Mouse (Mus musculus): ENCODE measurements around the gene Sptan1. TPM values are rescaled to one million over a fixed set of nuclear protein-coding genes. Genes with fewer than 3 reads are reported as not detected.

Gene Sptan1
- polyA plus RNA-seq, 1 experiment from 2014 or later, result 240 TPM

DNA sequence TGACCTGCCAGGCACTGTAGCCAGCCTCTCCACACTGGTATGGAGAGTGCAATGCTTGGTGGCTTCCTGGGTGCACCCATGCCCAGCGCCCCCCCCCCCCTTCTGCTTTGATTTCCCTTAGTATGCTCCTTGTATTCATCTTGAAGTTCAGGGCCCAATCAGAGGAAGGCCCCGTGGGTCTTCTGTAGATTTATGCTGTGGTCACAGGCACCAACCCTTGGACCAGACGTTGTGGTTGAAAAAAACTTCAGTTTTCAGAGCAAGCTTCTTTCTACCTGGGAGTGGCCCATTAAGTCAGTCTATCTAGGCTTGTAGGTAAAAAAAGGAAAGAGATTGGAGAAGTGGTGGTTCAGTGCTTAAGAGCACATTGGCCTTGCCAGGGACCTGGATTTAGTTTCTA, 98.4 kb downstream of the Sptan1 start:
- 9% methylated on average over 3 of the region's 3 CpGs for WGBS
- Histone ChIP-seq H3K27me3 (no peaks in the 10 kb centered on the region), H3K27ac (replicated peaks) (no peak overlapping the region), H3K9ac (no peak overlapping the region), H3K4me2 (peak overlapping the region; percentile 94), H3K4me3 (0 out of 2 replicates have a peak overlapping the region, but pooled peaks have one; percentile 52), H3K36me3 (peaks cover 3% of the 10 kb centered on the region), H3K4me1 (replicated peaks) (peaks cover 48% of the 10 kb centered on the region), H3K9me3 (no peaks in the 10 kb centered on the region)
- ATAC-seq (ENCODE audit: low FRiP score, low read depth), result no peak

DNA sequence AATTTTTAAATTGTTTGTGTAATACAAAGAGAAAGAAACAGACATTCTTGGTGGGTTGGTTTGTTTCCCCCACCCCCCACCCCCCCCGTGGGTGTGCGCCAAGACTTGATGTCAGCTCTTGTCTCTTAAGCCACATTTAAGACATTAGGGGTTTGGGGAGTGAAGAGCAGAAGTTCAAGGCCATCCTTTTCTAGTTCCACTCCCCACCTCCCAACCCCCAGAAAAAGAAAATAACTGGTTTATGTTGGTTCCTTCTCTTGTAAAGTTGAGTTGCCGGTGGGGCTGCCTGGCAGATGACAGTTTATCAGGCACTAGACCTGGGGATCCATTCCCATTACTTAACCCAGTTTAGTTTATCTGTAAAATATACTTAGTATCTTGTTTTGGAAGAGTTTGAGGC, 98.9 kb downstream of the Sptan1 start:
- no peaks in the 10 kb centered on the region for H3K9me3 ChIP-seq
- H3K27me3 ChIP-seq, result no peaks in the 10 kb centered on the region
- WGBS, result 50% methylated on average over 3 of the region's 3 CpGs
- no peak overlapping the region for H3K4me2 ChIP-seq
- H3K36me3 ChIP-seq, result peaks cover 8% of the 10 kb centered on the region
- H3K9ac ChIP-seq, result no peak overlapping the region
- no peak overlapping the region for H3K4me3 ChIP-seq
- ATAC-seq (ENCODE audit: low FRiP score, low read depth), result no peak
- H3K27ac ChIP-seq (replicated peaks), result no peak overlapping the region
- peaks cover 48% of the 10 kb centered on the region for H3K4me1 ChIP-seq (replicated peaks)

DNA sequence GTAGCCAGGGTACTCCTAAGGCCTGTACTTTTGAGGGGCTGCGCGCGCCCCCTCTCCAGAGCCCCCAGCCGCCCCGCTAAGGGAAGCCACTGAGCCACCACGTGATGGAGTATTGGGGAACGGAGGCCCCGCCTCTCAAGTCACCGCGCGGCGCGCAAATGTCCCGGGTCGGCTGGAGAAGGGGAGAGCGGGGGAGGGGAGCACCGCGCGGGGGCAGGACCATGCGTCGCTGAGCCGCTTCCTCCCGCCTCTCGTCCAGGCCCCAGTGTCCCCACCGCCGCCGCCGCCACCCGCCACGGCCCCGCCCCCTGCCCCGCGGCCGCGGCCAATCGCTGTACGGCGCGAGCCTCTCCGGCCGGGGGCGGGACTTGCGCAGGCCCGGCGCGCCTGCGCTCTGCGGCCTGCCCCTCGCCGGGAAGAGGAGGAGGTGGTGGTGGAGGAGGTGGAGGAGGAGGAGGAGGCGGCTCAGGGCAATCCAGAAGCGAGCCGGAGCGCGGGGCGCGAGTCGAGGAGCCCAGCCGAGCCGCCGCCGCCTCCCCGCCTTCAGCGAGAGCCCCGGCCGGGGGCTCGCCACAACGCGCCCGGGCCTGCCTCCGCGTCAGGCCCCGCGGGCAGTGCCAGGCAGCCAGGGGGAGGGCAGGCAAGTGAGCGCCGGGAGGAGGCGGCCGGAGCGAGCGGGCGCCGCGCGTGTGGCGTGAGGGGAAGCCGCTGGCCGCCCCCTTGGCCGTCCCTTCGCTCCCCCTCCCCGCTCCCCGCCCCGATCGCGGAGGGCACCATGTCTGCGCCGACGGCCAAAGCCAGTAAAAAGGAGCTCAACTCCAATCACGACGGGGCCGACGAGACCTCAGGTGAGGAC, 100.9 kb downstream of the Sptan1 start:
- H3K9me3 ChIP-seq, result no peaks in the 10 kb centered on the region
- 0% methylated on average over 17 of the region's 101 CpGs for WGBS
- H3K9ac ChIP-seq, result peak overlapping the region; percentile 98
- no peaks in the 10 kb centered on the region for H3K27me3 ChIP-seq
- peak; percentile 95 for ATAC-seq (ENCODE audit: low FRiP score, low read depth)
- peak overlapping the region; percentile 79 for H3K4me2 ChIP-seq
- peaks cover 23% of the 10 kb centered on the region for H3K36me3 ChIP-seq
- H3K4me1 ChIP-seq (replicated peaks), result peaks cover 46% of the 10 kb centered on the region
- H3K27ac ChIP-seq (replicated peaks), result peak overlapping the region; percentile 99
- H3K4me3 ChIP-seq, result peak overlapping the region; percentile 100

DNA sequence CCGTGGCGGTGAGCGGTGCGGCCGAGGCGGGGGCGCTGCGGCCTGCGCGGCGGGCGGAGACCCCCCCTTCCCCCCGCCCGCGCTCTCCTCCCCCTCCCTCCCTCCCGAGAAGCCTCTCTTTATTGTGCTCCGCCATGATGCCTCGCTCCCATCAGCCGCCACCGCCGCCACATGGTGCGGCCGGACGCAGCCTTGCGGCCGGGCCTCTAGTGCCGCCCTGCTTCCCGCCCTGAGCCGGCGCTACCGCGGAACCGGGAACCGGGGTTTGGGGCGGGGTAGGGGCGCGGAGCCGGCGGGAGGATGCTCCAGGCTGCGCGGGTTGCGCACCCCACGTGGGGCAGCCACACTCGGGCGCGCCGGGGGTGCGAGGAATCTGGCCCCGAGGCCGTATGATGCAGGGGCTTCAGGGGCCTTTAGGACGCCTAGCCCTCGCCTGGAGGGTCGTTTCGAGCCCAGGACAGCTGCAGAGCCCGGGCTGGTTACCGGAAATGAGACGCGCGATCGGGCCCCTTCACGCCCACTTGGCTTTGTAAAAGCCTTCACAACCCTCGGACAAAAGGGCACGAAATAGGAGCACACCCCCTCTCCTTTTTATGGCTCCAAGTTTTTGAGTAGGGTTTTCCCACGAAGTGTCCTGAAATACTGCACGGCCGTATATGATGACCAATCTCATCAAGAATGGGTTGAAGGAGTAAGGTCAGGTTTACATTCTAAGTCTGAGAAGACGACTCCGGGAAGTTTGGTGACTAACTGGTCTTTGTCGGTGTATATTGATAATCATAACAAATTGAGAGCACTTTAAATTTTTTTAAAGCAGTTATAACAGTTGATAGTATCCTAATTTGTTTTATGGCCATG, 101.9 kb downstream of the Sptan1 start:
- Histone ChIP-seq H3K4me2 (peak overlapping the region; percentile 79), H3K27ac (replicated peaks) (peak overlapping the region; percentile 99), H3K36me3 (peaks cover 23% of the 10 kb centered on the region), H3K27me3 (no peaks in the 10 kb centered on the region), H3K9me3 (no peaks in the 10 kb centered on the region), H3K9ac (peak overlapping the region; percentile 98), H3K4me3 (peak overlapping the region; percentile 100), H3K4me1 (replicated peaks) (peaks cover 36% of the 10 kb centered on the region)
- WGBS, result 0% methylated on average over 48 of the region's 69 CpGs
- peak; percentile 20 for ATAC-seq (ENCODE audit: low FRiP score, low read depth)

- H3K4me1 ChIP-seq (replicated peaks), result peaks cover 29% of the 10 kb centered on the region
- no peaks in the 10 kb centered on the region for H3K9me3 ChIP-seq
- H3K4me3 ChIP-seq, result peak overlapping the region; percentile 100
- H3K27me3 ChIP-seq, result no peaks in the 10 kb centered on the region
- H3K4me2 ChIP-seq, result peak overlapping the region; percentile 79
- peak overlapping the region; percentile 98 for H3K9ac ChIP-seq
- H3K36me3 ChIP-seq, result peaks cover 30% of the 10 kb centered on the region
- H3K27ac ChIP-seq (replicated peaks), result peak overlapping the region; percentile 99; the same call in 1 of the 2 replicates
- no peak for ATAC-seq (ENCODE audit: low FRiP score, low read depth)
- 26% methylated on average over 7 of the region's 7 CpGs for WGBS
These were observed 102.6 kb downstream of the Sptan1 start for GRCm38 (mm10) chr2:30067962-30068361.

DNA sequence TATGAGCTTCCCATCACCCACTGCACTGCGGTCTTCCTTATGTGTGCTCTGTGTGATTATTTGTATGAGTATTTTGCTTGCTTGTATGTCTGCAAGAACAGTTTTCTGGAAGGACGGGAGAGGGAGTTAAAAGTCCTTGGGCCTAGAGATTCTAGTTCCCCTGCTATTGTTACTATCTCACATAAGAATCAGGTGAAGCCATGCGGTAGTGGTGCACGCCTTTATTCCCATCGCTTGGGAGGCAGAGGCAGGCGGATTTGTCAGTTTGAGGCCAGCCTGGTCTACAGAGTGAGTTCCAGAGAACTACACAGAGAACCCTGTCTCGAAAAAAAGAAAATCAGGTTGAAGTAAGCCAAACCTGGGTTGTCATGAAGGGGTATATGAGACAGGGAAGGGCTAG, 107.5 kb downstream of the Sptan1 start:
- H3K27me3 ChIP-seq, result no peaks in the 10 kb centered on the region
- H3K9ac ChIP-seq, result no peak overlapping the region
- no peaks in the 10 kb centered on the region for H3K9me3 ChIP-seq
- H3K4me3 ChIP-seq, result no peak overlapping the region
- H3K36me3 ChIP-seq, result peaks cover 36% of the 10 kb centered on the region
- no peak overlapping the region for H3K4me2 ChIP-seq
- WGBS, result 80% methylated on average over 7 of the region's 7 CpGs
- H3K4me1 ChIP-seq (replicated peaks), result peaks cover 19% of the 10 kb centered on the region
- no peak overlapping the region for H3K27ac ChIP-seq (replicated peaks)
- no peak for ATAC-seq (ENCODE audit: low FRiP score, low read depth)

- Histone ChIP-seq H3K36me3 (peaks cover 36% of the 10 kb centered on the region), H3K4me1 (replicated peaks) (peaks cover 19% of the 10 kb centered on the region), H3K4me2 (no peak overlapping the region), H3K4me3 (no peak overlapping the region), H3K9ac (no peak overlapping the region), H3K9me3 (no peaks in the 10 kb centered on the region), H3K27me3 (no peaks in the 10 kb centered on the region), H3K27ac (replicated peaks) (no peak overlapping the region)
- ATAC-seq (ENCODE audit: low FRiP score, low read depth), result no peak
- WGBS, result 81% methylated on average over 3 of the region's 3 CpGs
These were observed 107.9 kb downstream of the Sptan1 start for GRCm38 (mm10) chr2:30073285-30073684.

DNA sequence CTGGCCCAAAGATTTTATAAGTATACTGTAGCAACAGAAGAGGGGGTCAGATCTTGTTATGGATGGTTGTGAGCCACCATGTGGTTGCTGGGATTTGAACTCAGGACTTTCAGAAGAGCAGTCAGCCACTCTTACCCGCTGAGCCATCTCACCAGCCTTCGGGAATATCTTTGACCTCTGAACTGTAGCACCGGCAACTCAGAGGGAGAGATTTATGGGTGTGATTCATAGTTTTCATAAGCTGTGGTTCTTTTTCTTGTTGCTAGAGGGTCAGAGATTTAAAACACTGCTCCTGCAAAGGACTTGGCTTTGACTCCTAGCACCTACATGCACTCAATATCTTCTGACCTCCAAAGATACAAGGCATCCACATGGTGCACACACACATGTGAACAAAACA, 110.3 kb downstream of the Sptan1 start:
- no peak overlapping the region for H3K9ac ChIP-seq
- 81% methylated on average over 3 of the region's 3 CpGs for WGBS
- H3K9me3 ChIP-seq, result no peaks in the 10 kb centered on the region
- H3K27ac ChIP-seq (replicated peaks), result no peak overlapping the region
- H3K36me3 ChIP-seq, result peaks cover 14% of the 10 kb centered on the region
- no peak for ATAC-seq (ENCODE audit: low FRiP score, low read depth)
- H3K27me3 ChIP-seq, result no peaks in the 10 kb centered on the region
- H3K4me1 ChIP-seq (replicated peaks), result peaks cover 15% of the 10 kb centered on the region
- no peak overlapping the region for H3K4me3 ChIP-seq
- H3K4me2 ChIP-seq, result no peak overlapping the region

DNA sequence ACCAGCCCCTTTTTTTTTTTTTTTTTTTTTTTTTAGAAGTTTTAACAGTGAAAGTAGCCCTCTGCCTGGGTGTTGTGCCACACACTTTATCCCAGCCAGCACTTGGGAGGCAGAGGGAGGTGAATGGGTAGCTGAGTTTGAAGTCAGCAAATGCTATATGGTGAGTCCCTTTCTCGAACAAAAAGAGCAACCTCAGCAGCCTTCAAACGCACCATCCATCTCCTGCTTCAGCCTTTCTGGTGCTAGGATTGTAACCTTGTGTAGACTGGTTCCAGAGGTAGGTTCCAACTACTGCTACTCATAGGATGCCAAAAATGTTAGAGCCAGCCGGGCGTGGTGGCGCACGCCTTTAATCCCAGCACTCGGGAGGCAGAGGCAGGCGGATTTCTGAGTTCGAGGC, 111.1 kb downstream of the Sptan1 start:
- no peak overlapping the region for H3K4me3 ChIP-seq
- 95% methylated on average over 9 of the region's 9 CpGs for WGBS
- H3K9ac ChIP-seq, result no peak overlapping the region
- no peak for ATAC-seq (ENCODE audit: low FRiP score, low read depth)
- H3K27me3 ChIP-seq, result no peaks in the 10 kb centered on the region
- H3K4me2 ChIP-seq, result no peak overlapping the region
- H3K9me3 ChIP-seq, result no peaks in the 10 kb centered on the region
- peaks cover 13% of the 10 kb centered on the region for H3K36me3 ChIP-seq
- peaks cover 15% of the 10 kb centered on the region for H3K4me1 ChIP-seq (replicated peaks)
- no peak overlapping the region for H3K27ac ChIP-seq (replicated peaks)

DNA sequence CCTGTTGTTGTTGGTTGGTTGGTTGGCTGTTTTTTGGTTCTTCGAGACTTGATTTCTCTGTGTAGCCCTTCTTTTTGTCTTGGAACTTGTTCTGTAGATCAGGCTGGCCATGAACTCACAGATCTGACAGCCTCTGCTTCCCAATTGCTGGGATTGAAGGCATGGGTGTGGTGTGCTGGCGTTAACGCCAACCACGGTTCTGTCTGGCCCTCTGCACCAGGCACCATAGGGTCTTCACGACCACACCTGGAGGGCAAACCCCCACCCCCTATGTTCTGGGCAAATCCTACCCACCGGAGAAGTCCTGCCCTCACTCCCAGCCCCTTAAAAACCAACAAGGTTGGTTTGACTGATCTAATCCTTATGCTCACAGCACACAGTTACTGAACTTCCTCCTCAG, 111.6 kb downstream of the Sptan1 start:
- WGBS, result 66% methylated on average over 6 of the region's 6 CpGs
- Histone ChIP-seq H3K27me3 (no peaks in the 10 kb centered on the region), H3K4me3 (peak overlapping the region; percentile 37; the same call in 1 of the 2 replicates), H3K27ac (replicated peaks) (no peak overlapping the region), H3K9me3 (no peaks in the 10 kb centered on the region), H3K4me2 (peak overlapping the region; percentile 76), H3K4me1 (replicated peaks) (peaks cover 15% of the 10 kb centered on the region), H3K9ac (no peak overlapping the region), H3K36me3 (peaks cover 13% of the 10 kb centered on the region)
- 0 out of 2 replicates have a peak, but pooled peaks have one; percentile 11 for ATAC-seq (ENCODE audit: low FRiP score, low read depth)

- Histone ChIP-seq H3K9me3 (no peaks in the 10 kb centered on the region), H3K4me3 (peak within 1 kb of the TSS; percentile 37), H3K36me3 (peaks cover 8% of the 10 kb centered on the region), H3K27ac (replicated peaks) (no peak within 1 kb of the TSS), H3K9ac (0 out of 2 replicates have a peak within 1 kb of the TSS, but pooled peaks have one; percentile 5), H3K4me2 (peak within 1 kb of the TSS; percentile 76), H3K27me3 (no peaks in the 10 kb centered on the region), H3K4me1 (replicated peaks) (peaks cover 15% of the 10 kb centered on the region)
- ATAC-seq (ENCODE audit: low FRiP score, low read depth), result peak; percentile 75
- WGBS, result under 1% methylated on average over 53 of the region's 53 CpGs
These were observed 112.4 kb downstream of the Sptan1 start, which contains the start of gene Pkn3 for GRCm38 (mm10) chr2:30077502-30078348. TSS of gene Pkn3 (plus strand) at chr2:30077684.

All from hindbrain, embryonic 15.5 days (tissue).